Mouse (Mus musculus): ENCODE results near the gene Mgat4e.
"Not testable (repeated sequence)": the region's sequence is repeated elsewhere in the genome, so short reads cannot be mapped to it uniquely, and the experiment has no call there.

Gene Mgat4e

GRCm38 (mm10) chr1:134521163-134521562 lies 28.3 kb downstream of the Mgat4e start:
- in situ Hi-C loops (cut with MboI; ENCODE audit: low pct_unique_long_range_greater_than_20kb in 1 of 2, low sequenced_read_pairs in 2 of 2, unreplicated experiment in 1 of 2) = loop anchor here in 1 of 2 experiments (10.0 kb wide), 1 partner anchor 74 kb away; no protein-coding TSS in a partner anchor

GRCm38 (mm10) chr1:134520001-134520721 lies 29.3 kb downstream of the Mgat4e start:
- in situ Hi-C loops (cut with MboI; ENCODE audit: low pct_unique_long_range_greater_than_20kb in 1 of 2, low sequenced_read_pairs in 2 of 2, unreplicated experiment in 1 of 2) = loop anchor here in 1 of 2 experiments (10.0 kb wide), 1 partner anchor 75 kb away; no protein-coding TSS in a partner anchor

DNA sequence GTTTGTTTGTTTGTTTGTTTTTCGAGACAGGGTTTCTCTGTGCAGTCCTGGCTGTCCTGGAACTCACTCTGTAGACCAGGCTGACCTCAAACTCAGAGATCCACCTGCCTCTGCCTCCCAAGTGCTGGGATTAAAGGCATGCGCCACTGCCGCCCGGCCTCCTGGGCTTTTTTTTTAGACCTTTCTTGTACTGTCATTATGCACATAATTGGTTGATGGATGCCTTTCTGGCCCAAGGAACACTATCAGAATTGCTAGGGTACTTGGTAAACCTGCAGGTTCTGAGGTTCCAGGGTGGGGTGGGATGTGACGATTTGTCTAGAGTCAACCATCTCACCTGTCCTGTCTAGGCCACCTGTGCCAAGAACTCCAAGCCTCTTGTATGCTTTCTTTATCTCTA lies 30.3 kb downstream of the Mgat4e start:
- in situ Hi-C loops (cut with MboI; ENCODE audit: low pct_unique_long_range_greater_than_20kb in 1 of 2, low sequenced_read_pairs in 2 of 2, unreplicated experiment in 1 of 2) = not testable (repeated sequence)

- in situ Hi-C loops (cut with MboI; ENCODE audit: low pct_unique_long_range_greater_than_20kb in 1 of 2, low sequenced_read_pairs in 2 of 2, unreplicated experiment in 1 of 2) = no loop called here
Measured at GRCm38 (mm10) chr1:134518677-134519076, 30.8 kb downstream of the Mgat4e start.

DNA sequence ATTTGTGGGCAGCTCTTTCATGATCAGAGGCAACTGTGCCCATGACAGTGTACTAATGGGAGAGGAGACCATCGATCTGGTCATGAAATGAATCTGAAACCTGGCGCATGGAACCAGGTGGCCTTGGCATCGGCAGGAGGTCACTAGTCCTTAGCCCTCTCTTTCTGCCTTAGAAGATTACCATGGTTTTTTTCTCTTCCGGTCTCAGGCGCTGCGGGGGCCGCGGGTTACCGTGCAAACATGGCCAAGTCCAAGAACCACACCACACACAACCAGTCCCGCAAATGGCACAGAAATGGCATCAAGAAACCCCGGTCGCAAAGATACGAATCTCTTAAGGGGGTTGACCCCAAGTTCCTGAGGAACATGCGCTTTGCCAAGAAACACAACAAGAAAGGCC lies 31.6 kb downstream of the Mgat4e start:
- in situ Hi-C loops (cut with MboI; ENCODE audit: low pct_unique_long_range_greater_than_20kb in 1 of 2, low sequenced_read_pairs in 2 of 2, unreplicated experiment in 1 of 2) = not testable (repeated sequence)

DNA sequence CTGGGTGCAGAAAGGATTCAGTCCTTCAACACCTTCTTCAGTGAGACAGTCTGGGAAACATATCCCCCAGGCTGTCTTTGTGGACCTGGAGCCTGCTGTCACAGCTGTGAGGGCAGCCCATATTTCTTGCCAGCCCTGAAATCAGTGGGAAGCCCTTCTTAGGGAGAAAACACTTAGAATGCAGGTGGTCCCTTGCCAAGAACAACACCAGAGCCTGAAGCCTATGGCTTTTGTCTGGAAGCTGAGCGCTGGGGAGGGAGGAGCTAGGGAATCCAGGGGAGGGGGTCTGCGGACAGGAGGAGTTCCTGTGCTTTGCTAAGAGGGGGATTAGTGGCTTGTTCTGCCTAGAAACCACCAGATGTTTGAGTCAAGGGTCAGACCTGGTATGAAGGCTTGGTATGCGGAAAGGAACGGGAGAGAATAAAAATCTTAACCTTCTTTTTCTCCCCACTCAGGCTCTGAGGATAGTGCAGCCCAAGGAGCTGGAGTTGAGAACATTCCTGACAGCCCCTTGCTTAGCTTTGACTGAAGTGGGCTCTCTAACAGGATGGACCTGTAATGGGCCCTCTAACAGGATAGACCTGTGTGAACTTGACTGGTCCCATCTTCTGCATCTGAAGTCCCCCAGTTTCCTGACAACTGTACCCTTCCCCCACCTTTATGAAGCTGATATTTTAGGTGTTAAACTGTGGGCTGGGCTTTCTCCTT lies 32.8 kb downstream of the Mgat4e start:
- in situ Hi-C loops (cut with MboI; ENCODE audit: low pct_unique_long_range_greater_than_20kb in 1 of 2, low sequenced_read_pairs in 2 of 2, unreplicated experiment in 1 of 2) = no loop called here

GRCm38 (mm10) chr1:134515891-134516290 lies 33.6 kb downstream of the Mgat4e start:
- in situ Hi-C loops (cut with MboI; ENCODE audit: low pct_unique_long_range_greater_than_20kb in 1 of 2, low sequenced_read_pairs in 2 of 2, unreplicated experiment in 1 of 2) = no loop called here

DNA sequence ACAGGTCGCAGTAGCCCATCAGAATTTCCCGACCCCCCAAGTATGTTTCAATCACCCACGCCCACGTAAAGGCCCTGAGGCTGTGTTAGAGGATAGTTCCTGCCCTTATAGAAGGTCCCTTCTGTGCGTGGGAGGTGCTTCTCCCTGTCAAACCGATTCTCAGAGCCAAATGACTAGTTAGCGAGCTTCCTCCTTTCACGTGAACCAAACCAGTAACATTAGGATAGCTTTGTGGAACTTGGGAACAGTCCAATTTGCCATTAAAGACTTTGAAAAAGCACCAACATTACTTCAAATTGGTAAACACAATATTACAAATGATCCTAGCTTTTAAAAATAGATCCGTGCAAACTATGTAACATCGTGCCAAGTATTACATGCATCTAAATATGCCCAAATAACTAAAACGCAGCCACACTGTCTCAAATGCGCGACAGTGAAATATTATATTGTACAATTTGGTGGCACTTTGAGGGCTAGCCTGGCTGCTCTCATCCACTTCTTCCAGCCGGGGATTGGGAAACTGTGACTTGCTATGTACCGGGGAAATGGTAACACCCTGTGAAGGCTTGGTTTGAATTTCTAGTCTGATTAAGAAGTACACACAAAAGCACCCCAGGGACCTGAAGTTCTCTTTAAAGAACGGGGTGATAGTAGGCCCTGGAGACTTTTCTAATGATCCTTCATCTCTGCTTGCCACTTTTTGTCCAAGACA lies 35.4 kb downstream of the Mgat4e start:
- in situ Hi-C loops (cut with MboI; ENCODE audit: low pct_unique_long_range_greater_than_20kb in 1 of 2, low sequenced_read_pairs in 2 of 2, unreplicated experiment in 1 of 2) = no loop called here

DNA sequence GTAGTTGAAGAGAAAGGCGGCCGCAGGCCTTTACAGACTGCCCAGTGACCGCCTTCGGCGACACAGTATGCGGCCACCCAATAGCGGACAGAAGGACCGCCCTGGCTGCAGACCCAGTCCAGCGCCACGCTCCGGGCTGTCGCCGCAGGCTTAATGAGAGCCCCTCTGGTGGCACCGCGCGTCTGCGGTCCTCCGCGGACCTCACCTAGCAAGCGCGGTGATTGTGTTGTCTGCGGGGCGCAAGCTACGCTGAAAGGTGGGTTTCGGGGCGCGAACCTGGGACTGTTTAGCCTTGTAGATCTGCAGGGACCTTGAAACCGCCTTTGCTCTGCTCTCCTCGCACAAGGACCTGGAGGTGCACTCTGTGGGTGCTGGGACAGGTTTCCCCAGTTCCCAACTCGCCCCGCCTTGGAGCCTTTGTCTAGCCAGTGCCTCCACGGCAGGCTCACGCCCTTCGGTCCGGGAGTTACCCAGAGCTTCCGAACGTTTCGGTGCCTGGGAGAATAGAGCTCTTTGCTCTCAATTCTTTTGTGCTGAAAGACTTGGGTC lies 36.1 kb downstream of the Mgat4e start:
- in situ Hi-C loops (cut with MboI; ENCODE audit: low pct_unique_long_range_greater_than_20kb in 1 of 2, low sequenced_read_pairs in 2 of 2, unreplicated experiment in 1 of 2) = no loop called here

DNA sequence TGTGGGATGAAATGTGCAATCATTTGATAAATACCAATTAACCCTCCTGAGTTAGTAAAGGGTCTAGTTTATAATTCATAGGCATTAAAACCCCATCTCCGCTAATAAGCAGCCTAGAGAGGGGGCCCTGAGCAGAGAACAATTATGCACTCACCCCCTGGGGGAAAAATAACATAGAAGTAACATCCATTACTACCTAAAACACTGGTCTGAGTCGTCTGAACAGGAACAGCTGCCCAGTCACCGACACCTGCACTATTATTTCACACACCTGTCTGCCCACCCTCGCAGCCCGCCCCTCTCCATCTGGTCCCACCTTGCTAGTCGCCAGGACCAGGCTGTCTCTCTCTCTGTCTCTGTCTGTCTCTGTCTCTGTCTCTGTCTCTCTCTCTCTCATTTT lies 36.9 kb downstream of the Mgat4e start:
- in situ Hi-C loops (cut with MboI; ENCODE audit: low pct_unique_long_range_greater_than_20kb in 1 of 2, low sequenced_read_pairs in 2 of 2, unreplicated experiment in 1 of 2) = no loop called here

DNA sequence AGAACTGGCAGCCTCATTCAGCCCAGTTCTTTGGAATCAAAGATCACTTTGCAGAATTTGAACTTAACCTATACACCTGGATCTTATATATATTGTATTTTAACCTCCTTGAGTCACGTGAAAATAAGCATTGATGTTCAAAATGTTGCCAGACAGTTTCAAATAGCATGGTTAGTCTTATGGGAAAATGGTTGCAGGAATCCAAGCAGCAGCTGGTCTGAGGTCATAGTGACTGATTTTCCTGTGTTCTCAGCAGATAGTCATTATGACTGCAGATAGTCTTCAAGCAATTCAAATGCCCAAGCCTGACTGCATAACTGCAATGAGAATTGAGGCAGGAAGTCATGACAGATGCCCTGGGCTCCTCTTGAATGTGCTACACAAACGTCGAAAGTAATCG lies 37.3 kb downstream of the Mgat4e start:
- in situ Hi-C loops (cut with MboI; ENCODE audit: low pct_unique_long_range_greater_than_20kb in 1 of 2, low sequenced_read_pairs in 2 of 2, unreplicated experiment in 1 of 2) = no loop called here

- in situ Hi-C loops (cut with MboI; ENCODE audit: low pct_unique_long_range_greater_than_20kb in 1 of 2, low sequenced_read_pairs in 2 of 2, unreplicated experiment in 1 of 2) = no loop called here
Measured at GRCm38 (mm10) chr1:134510018-134510417, 39.5 kb downstream of the Mgat4e start.

GRCm38 (mm10) chr1:134506201-134506600 lies 43.3 kb downstream of the Mgat4e start:
- in situ Hi-C loops (cut with MboI; ENCODE audit: low pct_unique_long_range_greater_than_20kb in 1 of 2, low sequenced_read_pairs in 2 of 2, unreplicated experiment in 1 of 2) = no loop called here

GRCm38 (mm10) chr1:134500916-134501315 lies 48.6 kb downstream of the Mgat4e start:
- in situ Hi-C loops (cut with MboI; ENCODE audit: low pct_unique_long_range_greater_than_20kb in 1 of 2, low sequenced_read_pairs in 2 of 2, unreplicated experiment in 1 of 2) = no loop called here

- in situ Hi-C loops (cut with MboI; ENCODE audit: low pct_unique_long_range_greater_than_20kb in 1 of 2, low sequenced_read_pairs in 2 of 2, unreplicated experiment in 1 of 2) = no loop called here
Measured at GRCm38 (mm10) chr1:134495991-134496390, 53.5 kb downstream of the Mgat4e start.

- in situ Hi-C loops (cut with MboI; ENCODE audit: low pct_unique_long_range_greater_than_20kb in 1 of 2, low sequenced_read_pairs in 2 of 2, unreplicated experiment in 1 of 2) = no loop called here
Measured at GRCm38 (mm10) chr1:134495216-134495539, 54.3 kb downstream of the Mgat4e start.

- in situ Hi-C loops (cut with MboI; ENCODE audit: low pct_unique_long_range_greater_than_20kb in 1 of 2, low sequenced_read_pairs in 2 of 2, unreplicated experiment in 1 of 2) = no loop called here
Measured at GRCm38 (mm10) chr1:134494428-134495215, 54.9 kb downstream of the Mgat4e start, which contains the start of gene Rabif. TSS of gene Rabif (plus strand) at chr1:134494648.

DNA sequence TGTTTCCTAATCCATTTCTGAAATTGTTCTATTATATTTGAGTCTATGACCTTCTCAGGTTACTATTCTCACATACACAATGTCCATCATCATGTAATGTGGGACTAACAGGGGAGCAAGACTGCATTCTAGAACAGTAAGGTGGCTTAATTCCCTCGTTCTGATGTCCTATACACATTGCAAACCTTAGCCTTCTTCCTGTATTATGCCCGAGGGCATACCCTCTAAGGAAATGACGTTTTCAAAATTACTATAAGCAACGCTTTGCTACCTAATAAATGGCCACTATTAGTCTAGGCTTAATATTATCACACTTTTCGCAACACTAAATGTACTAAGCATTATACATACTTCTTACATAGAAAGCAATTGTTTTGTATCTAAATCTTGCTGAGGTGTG lies 55.5 kb downstream of the Mgat4e start:
- in situ Hi-C loops (cut with MboI; ENCODE audit: low pct_unique_long_range_greater_than_20kb in 1 of 2, low sequenced_read_pairs in 2 of 2, unreplicated experiment in 1 of 2) = no loop called here

All from mouse embryonic stem cell (cell line).